Mouse (Mus musculus) embryonic facial prominence, embryonic 10.5 days (tissue): ENCODE measurements around the gene Zfp87. TPM values are rescaled to one million over a fixed set of nuclear protein-coding genes. Genes with fewer than 3 reads are reported as not detected.

ENCODE experiments used
- DNase-seq: peaks from one replicate; pipeline ENCODE4 v3.0.0-alpha.2; 2017; ENCODE audit warnings: low spot score
- H3K27ac ChIP-seq: fragments of 300-500 bp; sonication (generic); replicated peaks from 2 replicates; pipeline ENCODE4 v1.5.1; 2016; ENCODE audit warnings: mild to moderate bottlenecking
- H3K27me3 ChIP-seq: fragments of 300-500 bp; sonication (generic); replicated peaks from 2 replicates; pipeline ENCODE4 v1.6.1; 2016; ENCODE audit warnings: low read depth, mild to moderate bottlenecking; ENCODE audit not compliant: poor library complexity, severe bottlenecking
- H3K36me3 ChIP-seq: fragments of 300-500 bp; sonication (generic); replicated peaks from 2 replicates; pipeline ENCODE4 v1.6.1; 2016; ENCODE audit warnings: mild to moderate bottlenecking, moderate library complexity
- H3K4me1 ChIP-seq: fragments of 300-500 bp; sonication (generic); 2 replicates; pipeline ENCODE4 v1.6.1; 2016
- H3K4me3 ChIP-seq: fragments of 300-500 bp; sonication (generic); 2 replicates; pipeline ENCODE4 v1.5.1; 2016; ENCODE audit warnings: mild to moderate bottlenecking, moderate library complexity
- H3K9me3 ChIP-seq: fragments of 300-500 bp; sonication (generic); 2 replicates; pipeline ENCODE4 v1.6.1; 2016; ENCODE audit warnings: mild to moderate bottlenecking
- WGBS: fragments of 180-500 bp; shearing (Covaris S2); methylation state at CpG from one replicate; pipeline ENCODE4 v1.1.7; 2016; 5-methylcytosine and 5-hydroxymethylcytosine counted together
- polyA plus RNA-seq: library from polyadenylated mRNA; unstranded; fragments of >200 nt; fragmentation: Nextera tagmentation; extraction: Ambion mirVana; gene quantifications from 2 replicates; pipeline ENCODE4 v1.2.1, GENCODE M21; 2016

Gene Zfp87
- polyA plus RNA-seq = 23.5 and 23.9 TPM in 2 replicates

GRCm38 (mm10) chr13:67525753-67526410 lies at the start of gene Zfp87, which contains the start of gene Gm26965:
Gene Zfp87 (minus strand): TSS chr13:67526177.
Gene Gm26965 (minus strand): TSS chr13:67526151.
- Histone ChIP-seq H3K27ac (peak within 1 kb of the TSS; percentile 82), H3K4me3 (peak within 1 kb of the TSS; percentile 71), H3K36me3 (peaks cover 7% of the 10 kb centered on the region), H3K4me1 (peaks cover 11% of the 10 kb centered on the region), H3K9me3 (no peaks in the 10 kb centered on the region), H3K27me3 (no peaks in the 10 kb centered on the region)
- DNase-seq = peak; percentile 91
- WGBS = under 1% methylated on average over 27 of the region's 27 CpGs

GRCm38 (mm10) chr13:67572591-67573189 lies 46.7 kb upstream of the Zfp87 start:
- WGBS = 79% methylated on average over 5 of the region's 5 CpGs
- H3K27ac ChIP-seq = no peak overlapping the region
- no peaks in the 10 kb centered on the region for H3K36me3 ChIP-seq
- H3K27me3 ChIP-seq = no peaks in the 10 kb centered on the region
- H3K4me3 ChIP-seq = no peak overlapping the region
- H3K9me3 ChIP-seq = no peaks in the 10 kb centered on the region
- DNase-seq = no peak
- H3K4me1 ChIP-seq = no peaks in the 10 kb centered on the region

DNA sequence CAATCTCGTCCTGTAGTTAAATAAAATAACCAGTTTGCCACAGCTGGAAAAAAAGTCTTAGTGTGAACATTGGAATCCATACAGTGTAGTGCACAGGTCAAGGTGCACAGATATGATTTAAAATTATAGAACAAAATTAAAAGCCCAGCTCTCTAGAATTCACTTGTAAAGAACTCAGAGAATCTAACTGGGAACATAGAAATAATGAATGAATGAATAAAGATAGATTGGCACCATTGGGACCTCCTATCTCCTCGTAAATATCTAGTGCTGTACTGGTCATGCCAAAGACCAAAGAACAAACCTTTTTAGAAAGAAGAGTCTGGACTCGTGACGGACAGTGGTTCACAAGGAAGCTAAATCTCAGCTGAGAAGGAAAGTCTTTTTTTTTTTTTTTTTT lies 27.8 kb upstream of the Zfp87 start, which contains the start of gene Zfp748:
Zfp748 (minus strand) TSS at position 101 of the 400 bp plus-strand sequence.
- peaks cover 11% of the 10 kb centered on the region for H3K4me1 ChIP-seq
- WGBS = 80% methylated on average over 4 of the region's 4 CpGs
- DNase-seq = no peak
- peak within 1 kb of the TSS; percentile 95 for H3K27ac ChIP-seq
- no peaks in the 10 kb centered on the region for H3K27me3 ChIP-seq
- H3K36me3 ChIP-seq = peaks cover 11% of the 10 kb centered on the region; the same call in 1 of the 2 replicates
- H3K9me3 ChIP-seq = peaks cover 5% of the 10 kb centered on the region; the same call in 1 of the 2 replicates
- peak within 1 kb of the TSS; percentile 88 for H3K4me3 ChIP-seq

GRCm38 (mm10) chr13:67552505-67553346 lies 26.7 kb upstream of the Zfp87 start:
- DNase-seq = peak; percentile 85
- Histone ChIP-seq H3K36me3 (peaks cover 14% of the 10 kb centered on the region), H3K9me3 (peaks cover 5% of the 10 kb centered on the region; the same call in 1 of the 2 replicates), H3K27me3 (no peaks in the 10 kb centered on the region), H3K4me3 (peak overlapping the region; percentile 88), H3K4me1 (peaks cover 11% of the 10 kb centered on the region), H3K27ac (peak overlapping the region; percentile 95)
- 1% methylated on average over 44 of the region's 44 CpGs for WGBS

DNA sequence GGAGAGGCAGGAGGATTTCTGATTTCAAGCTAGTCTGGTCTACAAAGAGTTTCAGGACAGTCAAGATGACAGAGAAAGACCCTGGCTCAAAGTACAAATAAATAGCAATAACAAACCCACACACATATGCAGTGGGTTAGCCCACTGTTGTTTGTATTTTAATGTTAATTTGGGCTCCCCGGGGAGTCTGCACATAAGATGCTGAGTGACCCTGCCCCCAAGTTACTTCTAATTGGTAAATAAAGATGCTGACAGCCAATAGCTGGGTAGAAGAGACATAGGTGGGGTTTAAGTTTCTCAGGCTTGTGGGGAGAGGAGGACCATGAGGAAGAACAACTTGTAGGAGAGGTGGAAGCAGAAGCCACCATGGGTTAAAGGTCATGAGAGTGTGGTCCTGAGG lies 20.0 kb upstream of the Zfp87 start:
- Histone ChIP-seq H3K27ac (no peak overlapping the region), H3K4me3 (no peak overlapping the region), H3K27me3 (no peaks in the 10 kb centered on the region), H3K36me3 (peaks cover 70% of the 10 kb centered on the region), H3K4me1 (no peaks in the 10 kb centered on the region), H3K9me3 (peaks cover 15% of the 10 kb centered on the region; the same call in 1 of the 2 replicates)
- no peak for DNase-seq
- WGBS = 87% methylated on average over 1 of the region's 1 CpGs

DNA sequence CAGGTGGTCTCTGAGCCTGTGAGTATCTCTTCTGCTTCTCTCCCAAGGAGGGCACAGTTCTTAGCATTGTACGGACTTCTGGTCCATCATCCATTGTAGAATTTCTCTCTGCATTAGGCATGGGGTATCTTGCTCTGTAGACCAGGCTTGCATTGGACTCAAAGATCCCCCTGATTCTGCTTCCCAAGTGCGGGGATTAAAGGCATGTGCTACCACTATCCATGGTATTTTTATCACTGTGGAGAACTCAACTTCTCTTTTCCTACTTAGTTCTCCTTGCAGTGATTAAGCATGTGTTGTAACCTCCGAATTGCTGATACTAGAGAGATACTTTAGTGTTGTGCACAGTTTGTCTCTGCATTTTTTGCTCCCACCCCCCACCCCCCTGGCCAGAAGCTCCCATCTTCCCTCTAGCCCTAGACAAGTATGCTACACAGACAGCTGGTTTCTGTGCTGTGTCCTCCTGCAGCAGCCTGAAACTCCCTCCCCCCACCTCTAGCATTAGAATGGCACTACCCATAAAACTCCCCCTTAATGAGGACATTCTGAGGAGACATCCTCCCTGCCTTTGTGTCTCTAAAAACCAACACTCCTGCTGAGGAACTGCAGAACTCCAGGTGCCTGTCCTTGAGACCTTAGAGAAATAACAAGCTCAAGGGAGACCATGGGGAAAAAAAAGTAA lies 1.2 kb upstream of the Zfp87 start:
- H3K27ac ChIP-seq = no peak overlapping the region
- 79% methylated on average over 3 of the region's 3 CpGs for WGBS
- peaks cover 11% of the 10 kb centered on the region for H3K4me1 ChIP-seq
- no peak overlapping the region for H3K4me3 ChIP-seq
- no peaks in the 10 kb centered on the region for H3K27me3 ChIP-seq
- H3K36me3 ChIP-seq = no peaks in the 10 kb centered on the region
- DNase-seq = no peak
- no peaks in the 10 kb centered on the region for H3K9me3 ChIP-seq

DNA sequence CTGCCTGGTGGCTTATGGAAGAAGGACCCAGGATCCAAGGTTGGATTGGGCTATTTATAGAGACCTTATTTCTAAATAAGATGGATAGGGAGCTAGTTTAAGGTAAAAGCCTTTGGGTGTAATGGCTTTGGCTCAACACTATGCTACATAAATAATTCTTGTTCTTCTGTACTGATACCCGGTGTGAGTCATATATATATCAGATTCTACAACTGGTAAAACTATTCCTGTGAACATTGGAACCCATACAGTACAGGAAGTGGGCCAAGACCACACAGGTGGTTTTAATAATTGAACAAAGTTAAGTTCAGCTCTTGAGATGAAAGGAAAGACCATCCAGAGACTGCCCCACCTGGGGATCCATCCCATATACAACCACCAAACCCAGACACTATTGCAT lies 25.1 kb downstream of the Zfp87 start:
- H3K4me3 ChIP-seq = peak overlapping the region; percentile 84; the same call in 1 of the 2 replicates
- 81% methylated on average over 1 of the region's 1 CpGs for WGBS
- no peak overlapping the region for H3K27ac ChIP-seq
- DNase-seq = no peak
- no peaks in the 10 kb centered on the region for H3K9me3 ChIP-seq
- H3K27me3 ChIP-seq = no peaks in the 10 kb centered on the region
- peaks cover 9% of the 10 kb centered on the region for H3K36me3 ChIP-seq
- H3K4me1 ChIP-seq = peaks cover 7% of the 10 kb centered on the region

DNA sequence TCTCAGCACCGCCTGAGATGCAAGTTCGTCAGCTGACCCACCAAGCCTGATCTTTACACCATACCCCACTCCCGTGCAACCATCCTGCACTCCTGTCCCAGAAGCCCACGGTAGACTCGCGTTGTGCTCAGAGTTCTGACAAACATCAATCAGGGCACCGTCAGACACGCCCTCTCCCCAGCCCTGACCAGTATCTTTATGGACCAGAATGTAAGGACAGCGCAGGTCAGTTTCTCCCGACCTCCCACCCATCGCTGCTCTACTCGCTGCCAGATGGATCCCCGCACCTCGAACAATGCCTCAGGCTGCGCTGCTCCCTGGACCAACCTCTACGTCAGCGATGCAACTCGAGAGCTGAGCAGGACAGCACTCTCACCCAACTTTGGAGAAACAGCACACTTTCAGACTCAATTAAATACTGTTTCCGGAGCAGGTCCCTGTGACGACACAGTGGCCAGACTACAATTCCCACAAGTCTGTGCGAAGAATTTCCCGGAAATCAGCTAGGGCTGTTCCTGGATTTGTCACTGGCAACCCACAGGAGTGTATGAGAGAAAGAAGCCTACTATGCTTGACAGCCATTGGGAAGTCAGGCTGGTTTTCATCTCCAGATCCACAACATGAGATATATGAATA lies 25.8 kb downstream of the Zfp87 start, which contains the start of gene Zfp58:
Zfp58 (minus strand) TSS at position 472 of the 636 bp plus-strand sequence.
- peaks cover 7% of the 10 kb centered on the region for H3K4me1 ChIP-seq
- DNase-seq = peak; percentile 79
- no peaks in the 10 kb centered on the region for H3K27me3 ChIP-seq
- 0 out of 2 replicates have a peak, but pooled peaks cover 2% of the 10 kb centered on the region for H3K9me3 ChIP-seq
- peak within 1 kb of the TSS; percentile 84 for H3K4me3 ChIP-seq
- WGBS = under 1% methylated on average over 22 of the region's 22 CpGs
- H3K27ac ChIP-seq = peak within 1 kb of the TSS; percentile 81
- peaks cover 16% of the 10 kb centered on the region for H3K36me3 ChIP-seq

DNA sequence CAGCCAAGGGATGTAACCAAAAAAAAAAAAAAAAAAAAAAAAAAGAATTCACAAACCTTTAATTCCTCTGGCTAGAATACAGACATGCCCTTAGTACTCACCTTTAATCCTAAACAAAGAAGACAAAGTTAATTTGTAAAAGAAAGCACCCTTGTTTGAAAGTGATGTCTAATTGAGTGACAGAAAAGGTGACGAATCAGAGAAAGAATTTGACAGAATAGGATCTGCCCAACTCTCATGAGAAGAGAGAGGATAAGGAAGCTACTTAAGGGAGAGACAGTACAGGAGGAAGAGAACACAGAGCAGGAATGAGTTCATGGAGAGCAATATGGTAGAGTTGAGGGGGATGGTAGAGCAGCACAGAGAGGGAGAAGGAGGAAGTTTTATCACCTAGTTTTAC lies 30.3 kb downstream of the Zfp87 start:
- H3K36me3 ChIP-seq = peaks cover 62% of the 10 kb centered on the region
- no peak for DNase-seq

GRCm38 (mm10) chr13:67484424-67484811 lies 41.6 kb downstream of the Zfp87 start:
- H3K36me3 ChIP-seq = peaks cover 24% of the 10 kb centered on the region
- no peaks in the 10 kb centered on the region for H3K27me3 ChIP-seq
- WGBS = 46% methylated on average over 8 of the region's 8 CpGs
- no peak for DNase-seq
- H3K4me3 ChIP-seq = peak overlapping the region; percentile 70
- no peaks in the 10 kb centered on the region for H3K9me3 ChIP-seq
- peaks cover 9% of the 10 kb centered on the region for H3K4me1 ChIP-seq
- peak overlapping the region; percentile 81 for H3K27ac ChIP-seq

More for the DNA sequence above, 30.3 kb downstream of the Zfp87 start:
- H3K9me3 ChIP-seq = peaks cover 20% of the 10 kb centered on the region
- H3K27me3 ChIP-seq = no peaks in the 10 kb centered on the region
- peaks cover 7% of the 10 kb centered on the region for H3K4me1 ChIP-seq
- H3K4me3 ChIP-seq = no peak overlapping the region
- 90% methylated on average over 1 of the region's 1 CpGs for WGBS
- no peak overlapping the region for H3K27ac ChIP-seq

DNA sequence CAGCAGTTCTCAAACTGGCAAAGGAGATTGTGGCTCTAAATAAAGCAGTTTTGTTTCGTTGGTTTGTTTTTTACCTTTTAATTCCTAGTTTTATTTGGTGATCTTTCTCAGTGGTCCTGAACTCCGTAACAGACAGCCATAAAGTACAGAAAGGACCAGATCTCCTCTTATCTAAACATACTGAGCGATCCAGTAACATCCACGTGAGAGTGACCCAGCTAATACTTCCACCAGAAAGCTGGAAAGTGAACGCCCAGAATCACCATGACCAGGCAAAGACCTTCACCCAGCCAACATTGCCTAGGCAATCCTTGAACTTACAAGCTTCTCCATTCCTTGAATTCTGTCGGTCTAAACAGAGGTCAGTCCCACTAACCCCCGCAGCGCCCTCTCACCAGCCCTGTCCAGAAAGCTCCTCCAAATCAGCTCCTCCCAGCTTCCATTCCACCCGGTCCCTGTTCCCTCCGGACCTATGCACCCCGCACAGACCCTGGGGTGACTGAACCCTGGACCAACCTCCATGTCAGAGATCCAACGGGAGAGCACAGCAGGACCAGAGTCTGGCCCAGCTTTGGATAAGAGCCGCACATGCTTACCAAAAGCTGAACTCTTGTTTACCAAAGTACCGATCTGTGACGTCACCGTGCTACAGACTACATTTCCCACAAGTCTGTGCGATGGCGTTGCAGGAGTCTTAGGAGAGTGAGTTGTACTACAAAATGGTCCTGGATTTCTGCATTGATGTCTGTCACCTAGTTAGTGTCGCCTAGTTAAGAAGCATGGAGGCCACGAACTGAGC lies 42.2 kb downstream of the Zfp87 start, which contains the start of gene Zfp874b:
Zfp874b (minus strand) TSS at position 634 of the 799 bp plus-strand sequence.
- H3K36me3 ChIP-seq = peaks cover 18% of the 10 kb centered on the region
- peak; percentile 79 for DNase-seq
- H3K27me3 ChIP-seq = no peaks in the 10 kb centered on the region
- peak within 1 kb of the TSS; percentile 81 for H3K27ac ChIP-seq
- peak within 1 kb of the TSS; percentile 70 for H3K4me3 ChIP-seq
- 6% methylated on average over 20 of the region's 20 CpGs for WGBS
- H3K9me3 ChIP-seq = no peaks in the 10 kb centered on the region
- peaks cover 9% of the 10 kb centered on the region for H3K4me1 ChIP-seq
